Mouse (Mus musculus) lung, postnatal 10 days (tissue): ENCODE measurements around the gene Ablim1.

Experiments
- DNase-seq: peaks from one replicate; pipeline ENCODE4 v3.0.0; 2021

The Ablim1 gene

DNA sequence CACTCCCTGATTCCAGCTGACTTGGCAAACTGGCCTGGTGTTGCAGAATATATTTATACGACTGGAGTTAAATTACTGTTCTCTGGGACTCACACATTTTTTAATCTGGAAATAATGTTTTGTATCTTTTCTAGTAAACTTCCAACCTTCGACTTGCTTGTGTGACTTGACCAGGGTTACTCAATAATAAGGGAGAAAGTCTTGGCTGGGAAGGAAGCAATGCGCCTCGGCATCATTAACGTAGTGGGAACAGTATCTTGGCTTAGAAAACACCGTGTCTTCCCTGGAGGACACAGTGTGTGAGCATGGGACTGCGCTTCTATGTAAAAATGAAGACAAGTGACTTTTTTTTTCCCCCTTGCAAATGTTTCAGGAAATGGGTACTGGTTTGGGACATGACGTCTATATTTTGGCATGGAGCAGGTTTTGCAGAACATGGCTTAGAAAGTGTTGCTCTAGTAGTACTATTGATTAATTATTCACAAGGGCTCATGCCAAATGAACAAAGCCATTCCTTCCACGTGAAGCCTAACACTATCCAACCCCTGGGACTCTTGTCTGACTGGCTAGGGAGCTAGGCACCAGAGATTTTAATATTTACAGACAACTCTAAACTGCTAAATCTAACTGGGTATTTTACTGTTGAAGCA is 266.9 kb downstream of the Ablim1 start:
- peak; percentile 49 for DNase-seq

- peak; percentile 49 for DNase-seq
These were observed 275.5 kb downstream of the Ablim1 start for GRCm38 (mm10) chr19:57039258-57039657.

GRCm38 (mm10) chr19:57036860-57037259 is 277.9 kb downstream of the Ablim1 start:
- DNase-seq: no peak

DNA sequence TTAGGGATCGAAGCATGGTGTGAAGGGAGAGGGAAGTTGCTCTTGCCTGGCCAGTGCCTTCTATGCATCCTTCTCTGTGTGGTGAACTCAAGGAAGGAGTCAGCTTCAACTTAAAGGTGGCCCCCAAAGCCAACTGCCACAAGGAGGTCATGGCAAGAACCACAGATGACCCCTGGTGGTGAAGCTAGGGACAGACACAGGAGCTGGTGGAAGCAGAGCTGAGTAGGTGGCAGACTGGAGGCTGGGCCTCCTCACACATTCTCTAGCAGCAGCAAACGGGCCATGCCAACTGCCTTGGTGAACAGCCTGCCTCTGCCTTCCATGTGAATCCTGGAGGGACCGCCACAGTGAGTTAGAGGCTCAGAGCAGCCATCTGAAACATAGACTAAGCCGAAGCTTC is 283.1 kb downstream of the Ablim1 start:
- peak; percentile 86 for DNase-seq

- DNase-seq: no peak
These were observed 285.3 kb downstream of the Ablim1 start for GRCm38 (mm10) chr19:57029461-57029860.

GRCm38 (mm10) chr19:57028327-57029179 is 286.2 kb downstream of the Ablim1 start:
- peak; percentile 76 for DNase-seq

GRCm38 (mm10) chr19:57026501-57026900 is 288.2 kb downstream of the Ablim1 start:
- DNase-seq: no peak

- no peak for DNase-seq
These were observed 296.9 kb downstream of the Ablim1 start for GRCm38 (mm10) chr19:57017785-57018179.

DNA sequence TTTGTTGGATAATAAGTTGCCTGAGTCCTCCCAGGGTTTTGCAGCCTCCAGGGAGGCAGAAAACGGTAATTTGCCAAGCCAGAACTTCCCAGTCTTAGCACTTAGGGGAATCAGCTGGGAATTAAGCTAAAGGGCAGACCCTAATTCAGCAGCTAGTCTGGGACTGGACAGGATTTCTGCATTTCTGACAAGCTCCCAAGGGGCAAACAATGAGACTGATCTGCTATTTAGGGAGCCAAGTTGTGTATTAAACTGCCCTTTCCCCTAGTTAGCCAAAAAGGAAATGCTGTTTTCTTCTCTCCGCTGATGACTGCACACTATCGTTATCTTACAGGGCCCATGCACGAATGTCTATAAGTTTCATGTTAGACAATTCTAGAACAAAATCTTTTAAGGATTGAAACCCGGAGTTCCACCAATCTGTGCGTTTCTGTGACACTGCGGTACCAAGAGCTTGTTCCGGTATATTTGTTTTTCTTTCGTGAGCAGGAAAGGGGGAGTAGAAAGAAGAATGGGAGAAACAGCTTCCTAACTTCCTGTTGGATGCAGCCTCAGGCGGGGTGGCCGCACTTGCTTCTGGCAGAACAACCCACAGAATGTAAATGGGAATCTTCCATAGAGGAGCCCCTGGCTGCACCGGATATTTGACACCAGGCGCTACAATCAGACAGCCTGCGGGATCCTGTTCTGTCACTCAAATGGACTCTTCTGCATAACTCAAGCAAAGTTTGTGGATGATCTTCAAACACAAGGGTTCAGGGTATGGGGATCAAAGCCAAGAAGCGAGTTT is 297.5 kb downstream of the Ablim1 start:
- DNase-seq: peak; percentile 50

DNA sequence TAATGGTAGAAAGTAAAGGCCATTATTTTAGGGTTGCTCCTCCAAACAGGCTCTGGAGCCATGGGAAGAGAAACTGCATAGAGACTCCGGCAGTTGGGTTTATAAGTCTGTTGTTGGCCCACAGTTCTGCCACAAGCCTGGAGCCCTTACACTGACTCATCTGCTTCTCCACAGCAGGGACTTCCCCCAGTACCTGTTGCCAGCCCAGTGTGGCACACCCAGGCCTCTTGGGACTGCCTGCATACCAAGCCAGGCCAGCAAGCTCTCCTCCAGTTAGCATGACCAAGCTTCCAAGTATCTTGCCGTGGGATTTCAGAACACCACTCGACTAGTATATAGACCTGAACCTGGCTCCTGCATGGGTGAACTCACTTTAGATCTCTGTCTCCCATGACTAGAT is 299.9 kb downstream of the Ablim1 start:
- DNase-seq: no peak

GRCm38 (mm10) chr19:57013271-57013677 is 301.4 kb downstream of the Ablim1 start:
- no peak for DNase-seq

GRCm38 (mm10) chr19:57012068-57012467 is 302.7 kb downstream of the Ablim1 start:
- DNase-seq: no peak

- no peak for DNase-seq
These were observed 304.7 kb downstream of the Ablim1 start for GRCm38 (mm10) chr19:57010064-57010463.

GRCm38 (mm10) chr19:57009653-57010052 is 305.1 kb downstream of the Ablim1 start:
- DNase-seq: no peak

GRCm38 (mm10) chr19:57007781-57008710 is 306.7 kb downstream of the Ablim1 start, which contains the start of gene Afap1l2:
Gene Afap1l2, minus strand, starts transcription at chr19:57008228.
- DNase-seq: peak; percentile 82

- peak; percentile 70 for DNase-seq
These were observed 307.4 kb downstream of the Ablim1 start for GRCm38 (mm10) chr19:57007291-57007690.

DNA sequence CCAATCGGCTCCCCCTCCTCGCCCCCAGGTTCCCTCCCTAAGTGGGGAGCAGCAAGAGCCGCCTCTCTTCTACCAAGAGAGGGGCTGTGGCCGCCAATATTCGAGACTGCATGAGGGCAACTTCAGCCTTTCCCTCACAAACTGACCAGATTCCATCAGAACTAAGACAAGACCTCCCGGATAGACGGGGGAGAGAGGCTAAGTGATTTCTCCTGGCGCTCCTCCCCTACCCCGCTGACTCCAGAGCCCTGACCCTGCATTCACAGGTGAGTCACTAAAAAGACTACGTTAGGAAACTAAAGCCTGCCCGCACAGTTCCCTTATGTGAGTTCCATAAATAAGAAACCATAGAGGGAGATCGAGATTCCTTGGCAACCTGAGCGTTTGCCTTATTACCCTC is 307.9 kb downstream of the Ablim1 start:
- no peak for DNase-seq

DNA sequence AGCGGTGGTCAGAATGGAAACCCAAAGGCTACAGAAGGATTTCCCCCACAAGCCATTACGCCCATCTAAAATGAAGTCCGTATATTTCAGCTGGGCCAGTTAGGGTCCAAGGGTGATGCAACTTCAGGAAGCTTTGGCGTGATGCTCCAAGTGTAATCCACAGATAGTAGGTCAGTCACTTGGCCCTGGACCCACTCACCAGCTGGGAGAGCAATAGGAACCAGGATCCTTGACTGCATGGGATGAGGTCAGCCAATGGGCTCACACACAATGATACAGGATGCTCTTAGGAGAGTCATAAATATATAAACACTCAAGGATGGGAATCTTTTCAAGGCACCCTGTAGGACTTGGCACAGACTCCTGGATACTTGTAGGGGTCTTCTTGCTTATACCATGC is 309.7 kb downstream of the Ablim1 start:
- peak; percentile 64 for DNase-seq

DNA sequence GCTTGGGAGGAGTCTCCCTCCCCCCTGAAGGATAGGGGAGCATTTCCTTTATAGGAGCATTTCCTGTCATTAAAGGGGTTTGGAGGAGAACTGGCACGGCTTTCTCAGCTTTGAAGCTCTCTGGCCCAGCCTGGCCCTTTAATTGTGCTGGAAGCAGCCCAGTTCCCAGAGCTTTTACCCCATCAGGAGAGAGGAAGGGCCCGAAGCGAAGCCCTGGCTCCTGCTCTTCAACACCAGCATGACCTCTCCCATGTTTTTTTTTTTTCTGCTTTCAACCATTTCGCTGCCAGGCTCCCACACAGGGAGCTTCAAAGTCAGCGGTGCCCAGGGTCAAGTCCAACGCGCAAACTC is 311.3 kb downstream of the Ablim1 start:
- DNase-seq: peak; percentile 79

DNA sequence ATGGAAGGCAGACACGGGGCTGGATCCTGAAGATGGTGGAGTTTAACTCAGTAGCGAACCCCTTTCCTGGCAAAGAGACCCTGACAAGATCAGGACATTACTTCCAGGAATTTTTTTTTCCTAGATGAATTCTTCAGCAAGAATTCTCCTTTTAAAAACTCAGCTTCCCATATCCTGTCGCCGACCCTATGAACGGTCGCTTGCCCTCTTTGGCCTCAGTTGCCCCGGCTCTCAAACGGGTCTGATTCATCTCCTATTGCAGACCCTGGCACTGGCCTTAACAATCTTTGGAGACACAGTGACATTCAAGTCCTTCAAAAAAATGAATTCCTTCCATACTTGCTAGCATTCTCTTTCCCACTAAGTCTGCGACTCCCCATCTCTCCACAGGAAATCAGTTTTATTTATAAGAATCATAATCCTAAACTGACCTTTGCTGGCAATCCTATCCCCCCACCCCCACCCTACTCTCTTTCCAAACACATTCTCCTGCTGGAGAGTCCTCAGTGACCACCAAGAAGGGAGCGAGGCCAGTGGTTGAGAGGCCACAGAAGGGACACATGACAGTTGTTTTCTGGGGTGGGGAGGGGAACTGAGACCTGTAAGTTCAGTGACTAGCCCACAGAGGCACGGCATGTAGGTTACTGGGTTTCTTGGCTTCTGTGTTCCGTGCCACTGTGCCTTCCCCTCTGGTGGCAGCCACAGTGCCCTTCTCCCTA is 311.8 kb downstream of the Ablim1 start:
- DNase-seq: peak; percentile 53

DNA sequence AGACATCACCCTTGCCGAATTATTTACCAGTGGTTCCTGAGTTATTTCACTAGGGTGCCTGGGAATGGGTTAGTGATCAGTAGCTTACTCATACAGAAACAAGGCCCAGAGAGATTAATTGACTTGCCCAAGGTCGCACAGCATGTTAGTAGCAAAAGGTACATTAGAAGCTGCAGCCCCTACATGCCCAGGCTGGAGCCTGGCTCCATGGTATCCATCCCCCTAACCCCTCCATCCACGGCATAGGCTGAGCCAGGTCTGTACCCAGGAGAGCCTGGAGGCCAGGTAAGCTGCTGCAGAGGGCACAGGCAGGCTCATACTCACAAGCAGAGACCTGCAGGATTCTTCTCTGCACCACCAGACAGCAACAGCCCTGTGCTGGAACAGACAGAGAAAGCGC is 312.8 kb downstream of the Ablim1 start:
- no peak for DNase-seq

- no peak for DNase-seq
These were observed 314.1 kb downstream of the Ablim1 start for GRCm38 (mm10) chr19:57000592-57000991.
